Mouse (Mus musculus) cerebellum, adult 9-11 months (tissue): ENCODE results near the gene Itga9.

Source experiments
- DNase-seq: peaks from one replicate; pipeline ENCODE4 v3.0.0; 2022

Gene Itga9

GRCm38 (mm10) chr9:118785816-118786215 is 179.3 kb downstream of the Itga9 start:
- no peak for DNase-seq

DNA sequence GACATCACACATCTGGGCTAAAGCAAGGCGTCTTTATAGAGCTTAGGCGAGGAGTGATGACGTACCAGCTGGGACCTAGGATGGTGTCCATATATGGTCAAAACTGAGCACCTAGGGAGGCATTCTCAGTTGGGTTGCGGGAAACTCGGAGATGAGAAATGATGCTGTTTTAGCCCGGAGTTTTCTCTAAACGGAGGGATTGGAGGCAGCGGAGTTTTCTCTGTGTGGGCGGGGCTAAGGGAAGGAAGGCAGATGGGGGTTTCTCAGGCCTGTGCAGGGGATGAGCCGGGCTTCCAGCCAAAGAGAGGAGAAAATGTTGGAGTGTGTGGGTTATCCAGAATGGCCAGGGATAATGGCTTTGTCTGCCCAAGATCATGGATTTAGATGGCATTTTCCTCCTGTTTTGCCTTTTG is 182.4 kb downstream of the Itga9 start:
- DNase-seq, result no peak

DNA sequence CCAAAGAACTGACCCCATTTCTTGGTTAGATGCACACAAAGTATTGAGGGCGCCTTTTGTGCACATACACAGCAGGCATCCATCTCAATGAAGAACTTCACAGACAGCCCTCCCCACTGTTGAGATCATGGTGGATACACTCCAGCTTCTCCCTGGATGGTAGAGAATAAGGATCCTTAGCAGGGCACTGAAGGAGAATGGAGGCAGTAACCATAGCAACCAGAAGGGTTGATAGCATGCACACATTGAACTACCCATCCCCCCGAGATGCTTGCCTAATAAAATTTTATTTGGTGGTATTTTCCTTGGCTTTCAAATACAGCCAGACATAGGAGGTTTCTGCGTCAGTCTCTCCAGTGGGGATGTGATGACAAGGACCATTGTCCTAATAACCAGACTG is 184.7 kb downstream of the Itga9 start:
- no peak for DNase-seq

DNA sequence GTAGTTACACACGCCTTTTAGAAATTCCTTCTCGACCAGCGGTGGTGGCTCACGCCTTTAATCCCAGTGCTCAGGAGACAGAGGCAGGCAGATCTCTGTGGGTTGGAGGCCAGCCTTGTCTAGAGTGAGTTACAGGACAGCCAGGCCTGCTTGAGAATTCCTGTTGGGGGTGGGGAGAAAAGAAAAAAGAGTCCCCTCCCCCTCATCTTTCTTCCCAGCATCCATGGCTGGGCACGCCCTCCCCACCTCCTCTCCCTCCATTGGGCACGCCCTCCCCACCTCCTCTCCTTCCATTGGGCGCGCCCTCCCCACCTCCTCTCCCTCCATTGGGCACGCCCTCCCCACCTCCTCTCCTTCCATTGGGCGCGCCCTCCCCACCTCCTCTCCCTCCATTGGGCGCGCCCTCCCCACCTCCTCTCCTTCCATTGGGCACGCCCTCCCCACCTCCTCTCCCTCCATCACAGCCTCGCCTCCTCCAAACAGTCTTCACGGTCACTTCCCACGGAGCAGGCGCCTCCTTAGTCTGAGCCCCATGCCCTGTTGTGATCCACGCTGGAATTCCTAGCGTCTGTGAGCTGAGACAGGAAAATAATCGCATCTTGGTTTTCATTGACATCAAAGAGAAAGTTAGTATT is 186.8 kb downstream of the Itga9 start:
- DNase-seq, result no peak

DNA sequence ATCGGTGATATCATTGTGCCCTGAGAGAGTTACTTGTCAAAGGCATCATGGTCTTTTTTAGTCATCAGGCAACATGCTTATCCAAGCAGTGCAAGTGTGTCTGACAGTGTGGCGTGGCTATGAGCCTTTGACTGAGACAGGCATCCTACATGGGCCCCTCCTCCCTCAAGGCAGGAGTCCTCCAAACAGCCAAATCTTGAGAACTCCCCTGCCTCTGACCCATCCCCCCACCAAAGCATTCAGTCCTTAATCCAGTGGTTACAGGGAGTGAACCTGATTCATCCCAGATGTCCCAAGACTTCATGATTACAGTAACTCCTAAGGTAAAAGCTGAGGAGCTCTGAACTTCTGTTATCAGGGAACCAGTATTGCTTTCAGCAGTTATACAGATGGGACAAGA is 188.2 kb downstream of the Itga9 start:
- no peak for DNase-seq

- no peak for DNase-seq
Observed at GRCm38 (mm10) chr9:118795304-118795703, 188.8 kb downstream of the Itga9 start.

- DNase-seq, result peak; percentile 2
Observed at GRCm38 (mm10) chr9:118799105-118799504, 192.6 kb downstream of the Itga9 start.

DNA sequence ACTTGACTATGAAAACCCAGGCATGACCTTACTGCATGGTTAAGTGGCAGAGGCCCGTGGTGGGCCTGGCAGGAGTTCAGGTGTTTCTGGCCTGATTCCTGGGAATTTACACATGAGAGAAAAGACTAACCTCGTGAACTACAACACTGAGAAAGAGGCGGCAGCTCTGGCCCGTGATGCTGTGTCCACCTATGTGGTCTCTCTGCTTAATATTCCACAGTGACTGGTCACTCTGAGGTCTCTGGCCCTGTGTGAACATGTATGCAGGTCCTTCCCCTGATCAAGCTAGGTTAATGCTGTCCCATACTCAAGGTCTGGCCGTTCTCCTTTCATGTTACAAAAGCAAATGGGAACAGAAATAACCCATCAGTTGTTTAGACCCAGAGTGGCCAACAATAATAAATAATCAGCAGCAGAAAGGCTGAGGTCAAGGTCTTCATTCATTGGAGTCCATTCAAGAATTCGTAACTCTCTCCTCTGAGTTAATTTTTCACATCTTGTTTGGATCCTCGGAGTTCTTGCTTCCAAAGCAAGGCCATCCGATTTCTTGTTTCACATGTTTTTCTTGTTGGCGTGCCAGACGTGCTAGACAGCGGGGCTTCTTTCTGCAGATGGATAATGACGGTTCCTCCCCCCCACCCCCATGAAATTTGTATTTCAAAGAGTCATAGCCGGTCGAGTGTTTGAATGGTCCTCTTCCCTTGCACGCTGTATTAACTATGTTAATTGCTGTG is 194.9 kb downstream of the Itga9 start:
- DNase-seq, result no peak

DNA sequence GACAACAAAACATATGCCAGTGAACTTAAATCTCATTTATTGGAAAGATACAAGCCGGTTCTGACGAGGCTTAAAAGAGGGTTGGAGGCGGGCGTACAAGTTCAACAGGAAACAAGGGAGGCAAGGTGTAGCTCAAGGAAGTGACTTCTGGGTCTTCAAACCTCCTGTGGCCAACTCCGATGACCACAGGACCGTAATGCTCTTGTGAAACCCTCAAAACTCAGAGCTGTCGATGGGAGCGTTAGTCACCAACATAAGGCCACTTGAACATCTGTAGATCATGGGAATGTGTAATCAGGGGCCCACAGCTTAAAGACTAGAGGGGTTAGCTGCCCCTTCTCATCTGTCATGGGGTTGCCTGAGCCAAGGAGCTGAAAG is 195.4 kb downstream of the Itga9 start:
- no peak for DNase-seq

GRCm38 (mm10) chr9:118802380-118802779 is 195.9 kb downstream of the Itga9 start:
- DNase-seq, result no peak

- DNase-seq, result no peak
Observed at GRCm38 (mm10) chr9:118805740-118806139, 199.2 kb downstream of the Itga9 start.

DNA sequence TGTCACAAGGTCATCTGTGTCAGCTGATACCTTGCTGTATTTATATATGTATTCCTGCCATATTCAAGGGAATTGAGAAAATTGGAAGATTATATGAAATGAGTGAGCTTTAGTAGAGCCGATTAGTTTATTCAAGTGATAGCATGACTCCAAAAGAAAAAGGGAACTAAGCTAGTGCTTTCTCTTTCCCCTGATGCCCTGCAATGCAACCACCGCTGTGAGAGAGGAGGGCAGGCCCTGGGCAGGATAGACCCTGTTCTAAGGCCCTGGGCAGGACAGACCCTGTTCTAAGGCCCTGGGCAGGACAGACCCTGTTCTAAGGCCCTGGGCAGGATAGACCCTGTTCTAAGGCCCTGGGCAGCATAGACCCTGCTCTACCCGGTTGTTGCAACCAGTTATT is 201.2 kb downstream of the Itga9 start:
- DNase-seq, result no peak

DNA sequence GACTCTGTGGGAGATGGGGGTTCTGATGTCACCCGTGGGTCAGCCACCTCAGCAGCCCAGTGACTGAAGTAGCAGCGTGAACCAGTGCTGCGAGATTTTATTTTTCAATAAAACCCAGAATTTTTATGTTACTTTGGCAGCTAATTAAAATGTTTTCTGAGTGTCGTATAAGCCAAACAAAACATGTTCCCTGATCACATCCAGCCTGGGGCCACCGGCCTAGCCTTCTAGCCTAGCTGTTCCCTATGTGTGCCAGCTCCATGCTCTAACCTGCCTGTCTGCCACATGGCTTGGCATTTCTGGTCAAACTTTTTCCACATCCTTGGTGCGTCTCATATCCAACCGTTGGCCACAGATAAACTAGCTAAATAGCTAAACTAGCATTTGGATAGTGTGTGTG is 205.7 kb downstream of the Itga9 start:
- DNase-seq, result no peak

- no peak for DNase-seq
Observed at GRCm38 (mm10) chr9:118813492-118813891, 207.0 kb downstream of the Itga9 start.

DNA sequence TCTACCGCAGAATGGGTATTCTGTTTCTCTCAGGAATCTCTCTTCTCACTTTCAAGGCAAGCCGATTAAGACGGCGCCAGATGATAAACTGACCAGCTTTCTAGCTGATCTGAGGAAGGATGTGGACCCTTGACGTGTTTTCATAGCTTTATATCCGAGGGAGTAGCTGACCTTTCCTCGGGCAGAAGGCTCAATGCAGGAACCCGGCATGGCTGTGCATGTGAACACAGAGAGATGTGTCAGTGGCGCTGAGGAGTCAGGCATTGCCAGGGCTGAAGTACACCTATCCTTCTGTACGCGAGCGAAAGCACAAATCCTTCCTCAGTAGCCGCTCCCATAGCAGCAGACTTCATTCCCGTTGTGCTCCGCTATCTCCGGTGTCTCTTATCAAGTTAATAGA is 207.6 kb downstream of the Itga9 start:
- no peak for DNase-seq

GRCm38 (mm10) chr9:118814461-118814860 is 208.0 kb downstream of the Itga9 start:
- DNase-seq, result no peak

DNA sequence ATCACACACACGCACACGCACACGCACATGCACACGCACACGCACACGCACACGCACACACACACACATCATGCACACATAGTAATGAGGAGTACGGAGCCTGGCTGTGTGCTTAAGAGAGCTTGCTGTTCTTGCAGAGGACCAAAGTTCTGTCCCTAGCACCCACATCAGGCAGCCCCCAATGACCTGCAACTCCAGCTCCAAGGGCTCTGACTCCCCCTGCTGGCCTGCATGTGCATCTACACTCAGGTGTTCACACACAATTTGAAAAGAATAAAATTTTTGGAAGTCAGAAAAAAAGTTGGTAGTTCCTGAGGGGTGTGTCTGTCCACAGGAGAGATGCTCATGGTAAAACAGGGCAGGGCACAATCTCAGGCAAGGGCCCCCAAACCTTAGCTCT is 209.1 kb downstream of the Itga9 start:
- no peak for DNase-seq

DNA sequence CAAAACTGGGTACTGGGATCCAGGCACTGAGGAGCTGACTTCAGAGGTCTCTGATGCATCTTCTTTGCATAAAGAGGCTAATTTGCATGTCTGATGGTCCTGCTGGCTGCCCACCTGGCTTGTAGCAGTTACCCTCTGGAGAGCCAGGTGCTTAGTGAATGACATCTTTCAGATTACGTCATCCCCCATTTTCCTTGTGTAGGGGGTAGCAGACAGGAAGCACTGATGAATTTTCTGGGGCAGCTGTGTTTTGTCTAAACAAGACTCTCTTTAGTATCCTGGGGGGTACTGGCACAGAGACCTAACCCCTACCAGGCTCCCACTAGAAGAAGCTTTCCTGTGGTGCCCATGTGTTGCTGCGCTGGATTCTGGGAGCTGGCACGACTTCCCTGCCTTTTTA is 212.0 kb downstream of the Itga9 start:
- no peak for DNase-seq

DNA sequence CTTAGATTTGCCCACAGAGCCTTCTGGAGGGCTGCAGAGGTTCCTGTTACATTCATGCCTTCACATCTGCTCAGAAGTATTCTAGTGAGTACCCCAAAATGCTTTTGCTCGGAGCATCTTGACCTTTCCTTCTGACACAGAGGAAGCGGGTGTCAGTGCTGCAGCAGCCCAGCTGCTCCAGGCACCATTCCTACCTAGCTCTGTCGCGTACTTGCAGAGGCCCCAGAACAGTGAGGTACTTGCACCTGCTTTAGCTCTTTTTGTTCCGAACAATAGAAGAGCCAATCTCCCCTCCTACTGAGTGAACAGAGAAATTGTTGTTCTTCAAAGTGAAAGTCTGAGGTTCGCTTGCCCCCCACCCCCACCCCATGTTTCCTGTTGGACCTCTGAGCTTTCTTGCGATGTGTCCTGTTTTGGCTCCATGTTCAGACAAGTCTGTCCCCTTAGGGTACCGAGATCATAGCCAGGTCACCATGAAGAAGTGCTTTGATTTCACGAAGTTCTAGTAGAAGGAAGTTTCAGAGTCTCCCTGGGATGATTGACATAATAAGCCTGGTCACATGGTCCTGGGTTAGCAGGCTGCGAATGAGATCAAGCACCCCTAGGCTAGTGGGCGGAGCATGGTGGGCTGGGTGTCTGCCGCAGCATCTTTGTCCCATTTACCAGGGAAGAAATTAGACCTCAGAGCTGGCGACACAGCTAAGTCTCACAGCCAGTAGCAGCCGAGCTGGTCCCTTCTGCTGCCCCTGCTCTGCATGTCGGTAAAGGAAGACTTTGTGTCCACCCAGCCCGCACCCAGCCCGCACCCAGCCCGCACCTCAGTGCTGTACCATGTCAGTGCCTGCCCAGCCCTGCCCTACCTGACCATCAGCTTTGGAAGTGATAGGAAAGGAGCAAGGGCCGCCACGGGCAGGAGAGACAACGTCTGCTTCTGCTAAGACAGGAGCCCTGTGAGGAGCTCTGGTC is 215.0 kb downstream of the Itga9 start:
- DNase-seq, result no peak

GRCm38 (mm10) chr9:118822186-118822555 is 215.7 kb downstream of the Itga9 start:
- DNase-seq, result no peak

- no peak for DNase-seq
Observed at GRCm38 (mm10) chr9:118822581-118822980, 216.1 kb downstream of the Itga9 start.

DNA sequence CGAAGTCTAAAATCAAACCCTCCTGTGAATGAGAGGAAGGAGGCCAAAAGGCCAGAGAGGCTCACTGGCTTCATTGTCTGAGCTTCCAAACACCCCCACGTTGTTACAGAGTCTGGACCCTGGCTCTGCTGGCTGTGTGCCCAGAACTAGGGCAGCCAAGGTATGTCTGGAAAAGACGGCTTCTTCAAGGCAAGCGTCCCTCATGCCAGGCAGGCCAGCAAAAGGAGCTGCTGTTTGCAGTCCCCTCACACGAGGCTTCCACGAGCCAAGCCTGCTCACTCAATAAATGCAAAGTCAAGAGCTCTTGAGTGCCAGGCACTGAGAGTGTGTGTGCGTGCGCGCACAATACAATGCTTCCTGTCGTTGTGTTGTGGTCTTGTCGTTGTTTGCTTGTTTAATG is 224.6 kb downstream of the Itga9 start:
- DNase-seq, result no peak

DNA sequence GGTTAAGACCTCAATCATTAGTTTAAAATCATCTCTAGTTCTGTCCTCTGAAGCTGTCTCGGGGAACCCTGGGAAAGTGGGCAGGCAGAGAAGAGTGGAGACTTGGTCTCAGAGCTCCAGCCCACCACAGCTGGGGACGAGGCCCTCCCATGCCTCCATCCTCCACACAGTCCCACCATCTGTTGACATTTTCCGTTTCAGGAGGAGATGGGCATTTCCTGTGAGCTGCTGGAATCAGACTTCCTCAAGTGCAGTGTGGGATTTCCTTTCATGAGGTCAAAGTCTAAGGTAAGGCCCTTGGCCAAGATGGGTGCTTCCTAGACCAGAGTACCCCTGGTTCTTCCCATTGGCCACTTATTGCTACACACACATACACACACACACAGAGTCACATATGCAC is 226.0 kb downstream of the Itga9 start:
- DNase-seq, result no peak

- no peak for DNase-seq
Observed at GRCm38 (mm10) chr9:118833413-118833812, 226.9 kb downstream of the Itga9 start.
